Mouse (Mus musculus) intestine, postnatal 0 days (tissue): ENCODE data around the gene Reep1. TPM values are rescaled to one million over a fixed set of nuclear protein-coding genes. Genes with fewer than 3 reads are reported as not detected.

ENCODE experiments used
- ATAC-seq: fragments of 200-750 bp; cut with Nextera tagmentation; 2 replicates; pipeline ENCODE4 v1.8.0; 2017; ENCODE audit warnings: mild to moderate bottlenecking, moderate TSS enrichment, moderate library complexity
- H3K27ac ChIP-seq: fragments of 300-500 bp; sonication (generic); 2 replicates; pipeline ENCODE4 v1.5.1; 2014; ENCODE audit warnings: mild to moderate bottlenecking, low read depth, low read length, moderate library complexity
- H3K27me3 ChIP-seq: fragments of 300-500 bp; sonication (generic); replicated peaks from 2 replicates; pipeline ENCODE4 v1.6.1; 2014; ENCODE audit warnings: low read length, mixed read lengths; ENCODE audit not compliant: control insufficient read depth, insufficient read depth
- H3K36me3 ChIP-seq: fragments of 300-500 bp; sonication (generic); 2 replicates; pipeline ENCODE4 v1.6.1; 2014; ENCODE audit warnings: mild to moderate bottlenecking, moderate library complexity; ENCODE audit not compliant: control insufficient read depth, insufficient read depth
- H3K4me1 ChIP-seq: fragments of 300-500 bp; sonication (generic); replicated peaks from 2 replicates; pipeline ENCODE4 v1.6.1; 2014; ENCODE audit warnings: antibody characterized with exemption, low read length, mixed read lengths; ENCODE audit not compliant: control insufficient read depth, insufficient read depth
- H3K4me2 ChIP-seq: fragments of 300-500 bp; sonication (generic); replicated peaks from 2 replicates; pipeline ENCODE4 v1.6.1; 2014; ENCODE audit warnings: low read depth, mild to moderate bottlenecking, moderate library complexity
- H3K4me3 ChIP-seq: fragments of 300-500 bp; sonication (generic); 2 replicates; pipeline ENCODE4 v1.5.1; 2014; ENCODE audit warnings: low read depth, low read length
- H3K9ac ChIP-seq: fragments of 300-500 bp; sonication (generic); 2 replicates; pipeline ENCODE4 v1.6.1; 2014; ENCODE audit warnings: mild to moderate bottlenecking, low read depth, low read length
- H3K9me3 ChIP-seq: fragments of 300-500 bp; sonication (generic); 2 replicates; pipeline ENCODE4 v1.6.1; 2016; ENCODE audit warnings: mixed run types; ENCODE audit not compliant: control insufficient read depth
- CTCF ChIP-seq: sonication (generic); IDR thresholded peaks from 2 replicates; pipeline ENCODE4 v1.5.1; 2016; ENCODE audit warnings: low read depth, mild to moderate bottlenecking, control low read depth, antibody characterized with exemption, moderate library complexity
- WGBS: fragments of 180-500 bp; shearing (Covaris S2); extraction: QIAGEN DNeasy Blood & Tissue Kit; methylation state at CpG from one replicate; pipeline ENCODE4 v1.1.7; 2014; 5-methylcytosine and 5-hydroxymethylcytosine counted together
- polyA plus RNA-seq: library from polyadenylated mRNA; unstranded; fragments of >200 nt; fragmentation: Nextera tagmentation; extraction: Ambion mirVana; gene quantifications from 2 replicates; pipeline ENCODE4 v1.2.1, GENCODE M21; 2015

Reep1 gene
- polyA plus RNA-seq, 1 experiment from 2014 or later, result 6.5 TPM

GRCm38 (mm10) chr6:71823085-71823484, 115.7 kb downstream of the Reep1 start:
- Histone ChIP-seq H3K4me3 (peak overlapping the region; percentile 85), H3K9ac (peak overlapping the region; percentile 69), H3K27ac (no peak overlapping the region), H3K4me1 (peaks cover 3% of the 10 kb centered on the region), H3K27me3 (no peaks in the 10 kb centered on the region), H3K9me3 (no peaks in the 10 kb centered on the region), H3K36me3 (peaks cover 7% of the 10 kb centered on the region), H3K4me2 (peak overlapping the region; percentile 74)
- WGBS, result 1% methylated on average over 7 of the region's 7 CpGs
- TF ChIP-seq CTCF, result no peak
- ATAC-seq, result no peak

GRCm38 (mm10) chr6:71823488-71823887, 116.1 kb downstream of the Reep1 start:
- Histone ChIP-seq H3K36me3 (peaks cover 3% of the 10 kb centered on the region; the same call in 1 of the 2 replicates), H3K4me2 (peak overlapping the region; percentile 74), H3K9ac (peak overlapping the region; percentile 69), H3K27me3 (no peaks in the 10 kb centered on the region), H3K9me3 (no peaks in the 10 kb centered on the region), H3K4me1 (peaks cover 3% of the 10 kb centered on the region), H3K4me3 (peak overlapping the region; percentile 85), H3K27ac (no peak overlapping the region)
- peak; percentile 89 for ATAC-seq
- under 1% methylated on average over 19 of the region's 19 CpGs for WGBS
- TF ChIP-seq CTCF, result no peak

DNA sequence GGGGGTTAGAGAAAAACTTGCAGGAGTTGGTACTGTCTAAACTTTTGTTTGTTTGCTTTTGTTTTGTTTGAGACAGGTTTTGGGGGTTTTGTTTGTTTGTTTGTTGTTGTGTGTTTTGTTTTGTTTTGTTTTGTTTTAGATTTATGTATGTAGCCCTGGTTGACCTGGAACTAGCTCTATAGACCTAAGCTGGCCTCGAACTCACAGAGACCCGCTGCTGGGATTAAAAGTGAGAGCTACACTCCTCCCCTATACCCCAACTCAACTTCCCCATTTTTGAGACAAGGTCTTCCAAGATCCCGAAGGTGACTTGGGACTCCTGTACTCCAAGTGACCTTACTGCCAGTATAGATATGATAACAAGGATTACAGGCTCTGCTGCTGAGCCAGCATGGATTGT, 116.6 kb downstream of the Reep1 start:
- WGBS, result 24% methylated on average over 3 of the region's 3 CpGs
- H3K9me3 ChIP-seq, result no peaks in the 10 kb centered on the region
- peak; percentile 21; the same call in 1 of the 2 replicates for ATAC-seq

GRCm38 (mm10) chr6:71826869-71827268, 119.5 kb downstream of the Reep1 start, which contains the start of gene Mrpl35:
Mrpl35 (minus strand) TSS chr6:71826969.
- Histone ChIP-seq H3K4me3 (no peak within 1 kb of the TSS), H3K9me3 (no peaks in the 10 kb centered on the region), H3K27ac (no peak within 1 kb of the TSS), H3K27me3 (no peaks in the 10 kb centered on the region), H3K9ac (no peak within 1 kb of the TSS), H3K4me2 (no peak within 1 kb of the TSS), H3K36me3 (no peaks in the 10 kb centered on the region), H3K4me1 (peaks cover 3% of the 10 kb centered on the region)
- TF ChIP-seq CTCF, result no peak
- ATAC-seq, result no peak
- 47% methylated on average over 1 of the region's 1 CpGs for WGBS

More for the DNA sequence above, 116.6 kb downstream of the Reep1 start:
- peak overlapping the region; percentile 74 for H3K4me2 ChIP-seq
- peaks cover 3% of the 10 kb centered on the region for H3K4me1 ChIP-seq
- no peak for TF ChIP-seq CTCF
- H3K4me3 ChIP-seq, result peak overlapping the region; percentile 85
- H3K27ac ChIP-seq, result no peak overlapping the region
- no peaks in the 10 kb centered on the region for H3K36me3 ChIP-seq
- no peaks in the 10 kb centered on the region for H3K27me3 ChIP-seq
- H3K9ac ChIP-seq, result peak overlapping the region; percentile 69

DNA sequence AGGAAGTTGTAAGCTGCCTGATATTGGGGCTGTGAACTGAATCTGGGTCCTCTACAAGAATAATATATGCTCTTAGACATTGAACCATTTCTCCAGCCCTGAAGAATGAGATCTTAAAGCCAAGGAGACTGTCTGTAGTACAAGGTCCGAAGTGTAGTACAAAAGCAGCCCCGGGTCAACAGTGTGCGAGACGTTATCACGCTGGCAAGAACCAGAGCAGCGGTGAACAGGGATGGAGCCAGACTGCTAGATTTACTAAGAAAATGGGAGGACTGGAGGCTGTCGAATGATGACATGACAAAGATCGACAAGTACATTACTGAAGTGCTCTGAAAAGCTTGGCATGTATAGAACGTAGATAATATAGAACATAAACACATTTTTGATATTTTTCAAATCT, 122.4 kb downstream of the Reep1 start:
- Histone ChIP-seq H3K4me2 (no peak overlapping the region), H3K27me3 (no peaks in the 10 kb centered on the region), H3K9ac (no peak overlapping the region), H3K4me3 (no peak overlapping the region), H3K36me3 (peaks cover 4% of the 10 kb centered on the region; the same call in 1 of the 2 replicates), H3K4me1 (no peaks in the 10 kb centered on the region; the same call in 1 of the 2 replicates), H3K27ac (no peak overlapping the region), H3K9me3 (no peaks in the 10 kb centered on the region)
- ATAC-seq, result no peak
- WGBS, result 65% methylated on average over 9 of the region's 9 CpGs
- TF ChIP-seq CTCF, result no peak

DNA sequence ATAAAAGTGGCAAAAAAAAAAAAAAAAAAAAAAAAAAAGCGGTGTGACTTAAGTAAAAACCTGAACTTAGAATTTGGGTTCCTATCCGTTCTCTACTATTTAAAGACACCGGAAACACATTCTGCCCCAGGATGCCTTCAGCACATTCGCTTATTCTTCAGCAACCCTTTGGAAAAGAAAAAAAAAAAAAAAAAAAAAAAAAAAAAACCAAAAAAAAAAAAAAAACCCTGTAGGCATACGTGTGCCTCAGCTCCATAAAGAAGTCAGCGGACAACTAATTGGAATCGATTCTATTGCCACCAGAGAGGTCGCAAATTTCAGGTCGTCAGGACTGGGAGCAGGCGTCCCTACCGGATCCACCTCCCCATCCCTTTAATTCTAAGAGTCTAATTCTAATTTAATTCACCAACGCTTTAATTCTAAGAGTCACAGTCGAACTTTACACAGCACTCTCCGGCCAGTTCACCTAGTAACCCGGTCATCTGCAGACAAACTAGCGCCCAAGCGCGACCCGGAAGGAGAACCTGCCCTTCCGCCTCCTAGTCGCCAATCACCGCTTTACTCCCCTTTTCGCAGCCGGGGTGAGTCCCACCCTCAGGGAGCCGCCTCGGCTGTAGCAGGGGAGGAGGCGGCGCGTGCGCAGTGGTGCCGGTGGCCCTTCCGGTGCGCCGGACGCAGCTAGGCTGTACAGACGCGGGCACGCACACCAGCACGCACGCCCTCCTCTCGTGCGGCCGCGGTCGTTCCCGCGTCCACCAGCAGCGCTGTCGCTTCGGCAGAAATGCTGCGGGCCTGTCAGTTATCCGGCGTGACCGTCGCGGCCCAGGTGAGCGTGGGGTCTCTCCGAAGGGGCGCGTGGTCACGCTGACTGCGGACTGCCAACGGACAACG, 123.6 kb downstream of the Reep1 start, which contains the start of gene Immt:
TSS of gene Immt (plus strand) at position 642 of the 891 bp plus-strand sequence.
- Histone ChIP-seq H3K9me3 (no peaks in the 10 kb centered on the region), H3K27ac (peak within 1 kb of the TSS; percentile 98), H3K4me3 (peak within 1 kb of the TSS; percentile 94), H3K27me3 (no peaks in the 10 kb centered on the region), H3K9ac (peak within 1 kb of the TSS; percentile 85), H3K4me2 (peak within 1 kb of the TSS; percentile 90), H3K36me3 (peaks cover 11% of the 10 kb centered on the region), H3K4me1 (no peaks in the 10 kb centered on the region; the same call in 1 of the 2 replicates)
- ATAC-seq, result peak; percentile 99
- under 1% methylated on average over 64 of the region's 64 CpGs for WGBS
- peak; percentile 41 for TF ChIP-seq CTCF
